Mouse (Mus musculus) limb, embryonic 13.5 days (tissue): ENCODE data around the gene Prdx1. TPM values are rescaled to one million over a fixed set of nuclear protein-coding genes. Genes with fewer than 3 reads are reported as not detected.

Experiments used
- ATAC-seq: fragments of 200-750 bp; cut with Nextera tagmentation; 2 replicates; pipeline ENCODE4 v1.8.0; 2017; ENCODE audit warnings: low read depth, moderate number of reproducible peaks, moderate TSS enrichment; ENCODE audit not compliant: low FRiP score
- H3K27ac ChIP-seq: fragments of 300-500 bp; sonication (generic); 2 replicates; pipeline ENCODE4 v1.5.1; 2015; ENCODE audit warnings: inconsistent platforms, mild to moderate bottlenecking, moderate library complexity
- H3K27me3 ChIP-seq: fragments of 300-500 bp; sonication (generic); 2 replicates; pipeline ENCODE4 v1.6.1; 2015; ENCODE audit warnings: mild to moderate bottlenecking, inconsistent platforms
- H3K36me3 ChIP-seq: fragments of 300-500 bp; sonication (generic); 2 replicates; pipeline ENCODE4 v1.6.1; 2015; ENCODE audit warnings: inconsistent platforms, mild to moderate bottlenecking, moderate library complexity
- H3K4me1 ChIP-seq: fragments of 300-500 bp; sonication (generic); 2 replicates; pipeline ENCODE4 v1.6.1; 2015; ENCODE audit warnings: inconsistent platforms
- H3K4me2 ChIP-seq: fragments of 300-500 bp; sonication (generic); replicated peaks from 2 replicates; pipeline ENCODE4 v1.6.1; 2015; ENCODE audit warnings: inconsistent platforms, mild to moderate bottlenecking, moderate library complexity
- H3K4me3 ChIP-seq: fragments of 300-500 bp; sonication (generic); 2 replicates; pipeline ENCODE4 v1.5.1; 2015; ENCODE audit warnings: moderate library complexity, mild to moderate bottlenecking, inconsistent platforms
- H3K9ac ChIP-seq: fragments of 300-500 bp; sonication (generic); 2 replicates; pipeline ENCODE4 v1.6.1; 2015; ENCODE audit warnings: mild to moderate bottlenecking, inconsistent platforms
- H3K9me3 ChIP-seq: fragments of 300-500 bp; sonication (generic); 2 replicates; pipeline ENCODE4 v1.6.1; 2016; ENCODE audit warnings: inconsistent platforms
- WGBS: fragments of 180-500 bp; shearing (Covaris S2); methylation state at CpG from one replicate; pipeline ENCODE4 v1.1.7; 2015; 5-methylcytosine and 5-hydroxymethylcytosine counted together
- polyA plus RNA-seq: library from polyadenylated mRNA; unstranded; fragments of >200 nt; fragmentation: Nextera tagmentation; extraction: Ambion mirVana; gene quantifications from 2 replicates; pipeline ENCODE4 v1.2.1, GENCODE M21; 2015

Gene Prdx1
- polyA plus RNA-seq, 1 experiment from 2014 or later: 1,184 TPM

DNA sequence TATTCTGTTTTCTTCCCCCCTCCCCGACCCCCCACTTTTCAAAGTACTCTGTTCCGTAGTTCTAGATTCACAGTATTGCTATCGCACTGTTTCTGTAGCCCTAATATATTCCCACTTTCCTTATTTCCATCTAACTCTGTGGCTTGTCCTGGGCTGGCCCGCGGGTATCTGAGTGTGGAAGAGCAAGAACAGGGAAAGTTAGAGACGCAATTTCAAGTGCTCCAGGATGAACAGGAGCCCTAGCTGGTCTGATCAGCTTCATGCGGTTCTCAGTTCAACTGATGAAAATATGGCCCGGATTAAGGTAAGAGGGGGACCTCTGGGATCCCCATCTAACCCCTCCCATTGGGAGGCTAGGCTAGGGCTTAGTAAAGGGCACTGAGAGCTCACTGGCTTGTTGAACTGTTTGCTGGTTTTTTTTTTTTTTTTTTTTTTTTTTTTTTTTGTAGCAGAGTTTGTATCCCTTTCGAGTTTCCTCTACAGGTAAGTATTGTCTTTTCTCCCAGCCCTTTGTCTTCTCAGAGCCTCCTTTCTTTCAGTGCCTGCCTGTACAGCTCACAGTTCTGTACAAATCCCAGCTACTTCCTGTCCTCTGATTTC, 23.5 kb downstream of the Prdx1 start:
- peak; percentile 4; the same call in 1 of the 2 replicates for ATAC-seq
- Histone ChIP-seq H3K27me3 (no peaks in the 10 kb centered on the region), H3K4me3 (peak overlapping the region; percentile 63), H3K36me3 (peaks cover 4% of the 10 kb centered on the region; the same call in 1 of the 2 replicates), H3K9me3 (no peaks in the 10 kb centered on the region), H3K9ac (peak overlapping the region; percentile 69), H3K4me2 (peak overlapping the region; percentile 89), H3K4me1 (peaks cover 13% of the 10 kb centered on the region), H3K27ac (no peak overlapping the region)
- WGBS: 6% methylated on average over 9 of the region's 9 CpGs

DNA sequence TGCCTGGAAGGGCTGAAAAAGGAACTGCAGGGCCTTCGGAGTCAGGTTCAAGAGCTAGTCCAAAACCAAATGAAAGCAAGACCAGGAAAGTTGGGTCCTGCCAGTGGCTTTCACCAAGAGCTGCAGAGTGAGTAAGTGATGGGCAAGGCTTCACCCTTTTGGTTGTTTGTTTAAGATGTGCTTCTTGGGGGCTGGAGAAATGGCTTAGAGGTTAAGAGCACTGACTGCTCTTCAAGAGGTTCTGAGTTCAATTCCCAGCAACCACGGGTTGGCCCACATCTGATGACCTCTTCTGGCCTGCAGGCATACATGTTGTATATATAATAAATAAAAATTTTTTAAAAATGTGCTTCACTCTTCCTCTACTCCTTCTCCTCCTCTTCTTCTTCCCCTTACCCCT, 24.8 kb downstream of the Prdx1 start:
- Histone ChIP-seq H3K4me3 (no peak overlapping the region), H3K9ac (no peak overlapping the region), H3K27me3 (no peaks in the 10 kb centered on the region), H3K4me2 (0 out of 2 replicates have a peak overlapping the region, but pooled peaks have one; percentile 11), H3K4me1 (peaks cover 13% of the 10 kb centered on the region), H3K9me3 (no peaks in the 10 kb centered on the region), H3K27ac (no peak overlapping the region), H3K36me3 (peaks cover 5% of the 10 kb centered on the region)
- WGBS: 91% methylated on average over 2 of the region's 2 CpGs
- ATAC-seq: no peak

DNA sequence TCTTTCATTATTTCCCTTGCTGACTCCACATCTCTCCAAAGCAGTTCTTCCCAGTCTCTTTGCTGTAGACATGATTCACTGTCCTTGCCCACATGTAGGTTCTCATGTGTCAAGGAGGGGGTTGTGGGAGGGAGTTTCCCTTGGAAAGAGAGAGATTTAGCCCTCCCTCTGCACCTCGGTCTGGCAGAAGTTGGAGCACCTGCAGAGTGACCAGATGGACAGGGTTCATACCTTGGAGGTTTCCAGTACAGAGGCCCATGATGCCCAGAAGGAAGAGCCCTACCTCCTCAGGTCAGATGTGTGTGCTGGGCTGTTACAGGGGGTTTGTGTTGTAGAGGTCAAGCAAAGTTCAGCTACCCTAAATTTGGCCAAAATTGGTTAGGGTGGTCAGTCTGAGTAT, 27.2 kb downstream of the Prdx1 start:
- Histone ChIP-seq H3K27ac (no peak overlapping the region), H3K9me3 (no peaks in the 10 kb centered on the region), H3K27me3 (no peaks in the 10 kb centered on the region), H3K9ac (no peak overlapping the region), H3K36me3 (peaks cover 10% of the 10 kb centered on the region), H3K4me1 (peaks cover 11% of the 10 kb centered on the region), H3K4me2 (no peak overlapping the region), H3K4me3 (no peak overlapping the region)
- 73% methylated on average over 1 of the region's 1 CpGs for WGBS
- ATAC-seq: no peak

GRCm38 (mm10) chr4:116719396-116719795, 34.1 kb downstream of the Prdx1 start:
- Histone ChIP-seq H3K4me1 (peaks cover 16% of the 10 kb centered on the region), H3K4me3 (no peak overlapping the region), H3K36me3 (peaks cover 10% of the 10 kb centered on the region), H3K4me2 (no peak overlapping the region), H3K27ac (no peak overlapping the region), H3K27me3 (no peaks in the 10 kb centered on the region), H3K9ac (no peak overlapping the region), H3K9me3 (no peaks in the 10 kb centered on the region)
- no peak for ATAC-seq
- WGBS: 20% methylated on average over 3 of the region's 3 CpGs

DNA sequence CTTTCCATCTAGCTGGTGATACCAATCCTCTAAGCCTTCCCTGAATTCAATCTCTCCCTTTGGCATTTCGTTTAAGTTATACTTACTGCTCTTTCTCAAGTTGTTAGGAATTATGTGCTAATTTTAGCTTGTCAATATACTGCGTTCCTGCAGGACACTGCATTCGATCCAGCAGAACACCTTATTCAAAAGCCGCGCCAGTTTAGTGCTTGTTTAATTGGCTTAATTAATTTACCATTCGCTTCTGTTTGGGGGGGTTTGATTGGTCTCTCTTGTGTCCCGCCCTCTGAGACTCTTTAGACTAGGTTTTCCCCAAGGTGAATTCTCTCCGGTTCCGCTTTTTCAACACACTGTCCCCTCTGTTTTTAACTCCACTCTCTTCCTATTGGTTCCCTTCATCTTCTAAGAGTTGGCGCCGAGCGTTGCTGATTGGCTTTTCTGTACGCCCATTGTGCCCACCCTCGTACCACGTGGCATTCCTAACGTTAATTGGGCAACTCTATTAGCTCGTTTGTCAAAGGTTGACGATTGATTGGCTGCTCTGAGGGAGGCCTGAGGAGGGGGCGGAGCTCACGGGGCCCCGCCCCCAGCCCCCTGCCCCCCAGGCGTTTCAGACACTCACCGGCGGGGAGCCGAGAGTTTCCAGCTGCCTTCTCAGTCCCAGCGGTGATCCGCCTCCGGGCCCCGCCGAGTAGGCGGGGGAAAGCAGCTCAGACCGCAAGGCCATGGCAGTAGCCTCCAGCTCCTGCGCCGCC, 35.2 kb downstream of the Prdx1 start, which contains the start of gene Tesk2:
Gene Tesk2, plus strand, starts transcription at position 606 of the 755 bp plus-strand sequence.
- Histone ChIP-seq H3K36me3 (peaks cover 5% of the 10 kb centered on the region; the same call in 1 of the 2 replicates), H3K27ac (peak within 1 kb of the TSS; percentile 72), H3K27me3 (no peaks in the 10 kb centered on the region), H3K4me1 (peaks cover 16% of the 10 kb centered on the region), H3K9me3 (no peaks in the 10 kb centered on the region), H3K9ac (peak within 1 kb of the TSS; percentile 80), H3K4me3 (peak within 1 kb of the TSS; percentile 63), H3K4me2 (peak within 1 kb of the TSS; percentile 81)
- under 1% methylated on average over 34 of the region's 34 CpGs for WGBS
- ATAC-seq: peak; percentile 95

- Histone ChIP-seq H3K4me2 (peak overlapping the region; percentile 81), H3K4me1 (peaks cover 16% of the 10 kb centered on the region), H3K4me3 (peak overlapping the region; percentile 63), H3K36me3 (no peaks in the 10 kb centered on the region), H3K27ac (peak overlapping the region; percentile 72), H3K27me3 (no peaks in the 10 kb centered on the region), H3K9ac (peak overlapping the region; percentile 80), H3K9me3 (no peaks in the 10 kb centered on the region)
- WGBS: under 1% methylated on average over 26 of the region's 29 CpGs
- ATAC-seq: no peak
Measured at GRCm38 (mm10) chr4:116721098-116721628, 35.8 kb downstream of the Prdx1 start.

DNA sequence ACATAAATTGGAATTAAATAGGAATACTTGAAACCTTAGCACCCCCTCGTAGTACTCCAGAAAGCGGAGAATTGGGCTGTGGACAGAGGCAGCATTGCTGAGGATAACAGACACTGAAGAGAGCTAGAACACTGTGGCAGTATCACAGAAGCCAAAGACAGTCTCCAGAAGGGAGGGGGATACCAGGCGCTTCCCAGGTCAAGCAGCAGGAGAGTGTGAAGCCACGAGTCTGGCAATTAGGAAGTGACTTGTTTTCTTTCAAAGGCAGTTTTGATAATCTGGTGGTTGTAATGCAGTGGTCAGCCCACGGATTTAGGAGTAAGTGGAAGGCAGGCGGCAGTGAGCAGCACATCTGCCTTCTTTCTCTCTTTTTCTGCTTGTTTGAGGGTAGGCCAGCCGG, 36.9 kb downstream of the Prdx1 start:
- peaks cover 16% of the 10 kb centered on the region for H3K4me1 ChIP-seq
- peak overlapping the region; percentile 63; the same call in 1 of the 2 replicates for H3K4me3 ChIP-seq
- H3K4me2 ChIP-seq: peak overlapping the region; percentile 81
- no peak overlapping the region for H3K9ac ChIP-seq
- H3K27me3 ChIP-seq: no peaks in the 10 kb centered on the region
- WGBS: 38% methylated on average over 7 of the region's 7 CpGs
- no peak for ATAC-seq
- no peaks in the 10 kb centered on the region for H3K9me3 ChIP-seq
- no peaks in the 10 kb centered on the region for H3K36me3 ChIP-seq
- no peak overlapping the region for H3K27ac ChIP-seq

- ATAC-seq: no peak
- 83% methylated on average over 5 of the region's 5 CpGs for WGBS
- Histone ChIP-seq H3K4me3 (no peak overlapping the region), H3K36me3 (no peaks in the 10 kb centered on the region), H3K4me1 (peaks cover 11% of the 10 kb centered on the region), H3K27me3 (no peaks in the 10 kb centered on the region), H3K9me3 (no peaks in the 10 kb centered on the region), H3K27ac (no peak overlapping the region), H3K9ac (no peak overlapping the region), H3K4me2 (no peak overlapping the region)
Measured at GRCm38 (mm10) chr4:116725444-116725843, 40.1 kb downstream of the Prdx1 start.

- Histone ChIP-seq H3K4me3 (no peak overlapping the region), H3K9ac (no peak overlapping the region), H3K9me3 (no peaks in the 10 kb centered on the region), H3K4me1 (peaks cover 2% of the 10 kb centered on the region), H3K27me3 (no peaks in the 10 kb centered on the region), H3K36me3 (no peaks in the 10 kb centered on the region), H3K4me2 (no peak overlapping the region), H3K27ac (no peak overlapping the region)
- no peak for ATAC-seq
- WGBS: 79% methylated on average over 3 of the region's 3 CpGs
Measured at GRCm38 (mm10) chr4:116727401-116727800, 42.1 kb downstream of the Prdx1 start.

DNA sequence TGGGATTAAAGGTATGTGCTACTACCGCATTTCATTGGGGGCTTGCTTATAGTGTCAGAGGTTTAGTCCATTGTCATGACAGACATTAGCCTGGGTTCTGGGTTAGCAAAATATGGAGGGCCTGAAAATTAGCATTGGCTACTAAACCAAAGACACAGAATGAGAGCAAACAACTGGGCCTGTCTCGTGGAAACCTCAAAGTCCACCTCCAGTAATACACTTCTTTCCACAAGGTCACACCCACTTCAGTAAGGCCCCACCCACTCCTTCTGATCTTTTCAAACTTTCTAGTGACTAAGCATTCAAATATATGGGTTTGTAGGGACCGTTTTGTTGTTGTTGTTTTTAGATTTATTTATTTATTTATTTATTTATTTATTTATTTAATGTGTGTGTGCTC, 44.2 kb downstream of the Prdx1 start:
- Histone ChIP-seq H3K27me3 (no peaks in the 10 kb centered on the region), H3K4me1 (no peaks in the 10 kb centered on the region), H3K4me2 (no peak overlapping the region), H3K27ac (no peak overlapping the region), H3K9ac (no peak overlapping the region), H3K9me3 (no peaks in the 10 kb centered on the region), H3K4me3 (no peak overlapping the region), H3K36me3 (no peaks in the 10 kb centered on the region)
- 94% methylated on average over 3 of the region's 3 CpGs for WGBS
- no peak for ATAC-seq

DNA sequence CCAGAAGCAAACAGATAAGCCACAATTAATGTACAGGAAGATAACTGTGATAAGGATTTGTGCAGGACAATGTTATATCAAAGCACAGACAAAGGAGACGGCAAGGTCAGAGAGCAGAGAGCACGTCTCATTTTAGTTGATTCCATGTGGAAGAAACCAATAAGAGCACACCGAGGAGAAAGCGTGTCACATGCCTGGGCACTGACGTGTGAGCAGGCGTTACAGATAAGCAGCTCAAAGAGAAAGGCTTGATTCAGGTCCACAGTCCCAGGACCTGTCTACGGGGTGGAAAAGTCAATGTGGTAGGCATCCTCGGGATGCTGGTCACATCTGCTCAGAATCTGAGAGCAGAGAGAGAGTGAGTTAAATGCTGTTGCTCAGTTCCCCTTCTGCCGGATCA, 45.7 kb downstream of the Prdx1 start:
- Histone ChIP-seq H3K4me3 (no peak overlapping the region), H3K4me1 (no peaks in the 10 kb centered on the region), H3K9ac (no peak overlapping the region), H3K27ac (no peak overlapping the region), H3K4me2 (no peak overlapping the region), H3K9me3 (no peaks in the 10 kb centered on the region), H3K27me3 (no peaks in the 10 kb centered on the region), H3K36me3 (no peaks in the 10 kb centered on the region)
- WGBS: 86% methylated on average over 9 of the region's 9 CpGs
- ATAC-seq: no peak

- Histone ChIP-seq H3K27me3 (no peaks in the 10 kb centered on the region), H3K9ac (no peak overlapping the region), H3K4me1 (no peaks in the 10 kb centered on the region), H3K27ac (no peak overlapping the region), H3K4me2 (no peak overlapping the region), H3K4me3 (no peak overlapping the region), H3K36me3 (no peaks in the 10 kb centered on the region), H3K9me3 (no peaks in the 10 kb centered on the region)
- 80% methylated on average over 5 of the region's 5 CpGs for WGBS
- no peak for ATAC-seq
Measured at GRCm38 (mm10) chr4:116732355-116732754, 47.0 kb downstream of the Prdx1 start.
